Mouse (Mus musculus): Measurements from ENCODE around the gene Mylk2.

Gene Mylk2

DNA sequence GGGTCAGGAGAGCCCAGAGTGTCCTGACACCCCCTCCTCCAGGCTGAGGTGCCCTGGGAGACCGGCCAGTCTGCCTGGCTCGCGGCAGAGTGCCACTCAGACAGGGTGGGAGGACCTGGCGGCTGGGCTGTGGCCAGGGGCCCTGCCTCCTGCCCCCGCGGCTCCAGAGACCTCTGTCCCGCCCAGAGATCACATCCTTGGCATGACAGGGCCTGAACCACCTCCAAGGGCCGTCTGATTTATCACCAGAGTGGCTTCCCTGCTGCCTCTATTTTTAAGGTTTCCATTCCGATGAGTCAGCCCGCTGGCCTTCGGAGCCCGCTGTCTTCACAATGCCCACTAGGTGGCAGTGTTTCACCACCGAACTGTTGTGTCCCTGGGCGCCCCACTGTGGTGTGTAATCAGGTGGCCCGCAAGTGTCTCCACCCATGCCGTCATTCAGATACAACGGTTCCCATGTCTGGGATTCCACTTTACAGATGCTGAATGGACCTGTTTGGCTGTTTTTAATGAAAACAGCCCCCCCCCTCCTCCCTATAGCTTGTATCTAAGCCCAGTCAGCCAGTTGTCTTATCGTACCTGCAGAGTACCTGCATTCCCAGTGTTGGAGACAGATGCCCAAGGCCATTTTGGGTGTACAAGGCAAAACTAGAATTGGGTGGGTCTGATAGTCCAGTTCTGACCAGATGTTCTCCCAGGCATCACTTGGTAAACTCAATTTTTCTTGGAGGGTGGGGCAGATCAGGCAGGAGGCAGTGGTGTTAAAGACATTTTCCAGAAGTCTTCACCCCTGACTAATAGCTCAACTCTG, 3.4 kb downstream of the Mylk2 start:
- DNase-seq (ENCODE audit: low read depth): peak; percentile 96

DNA sequence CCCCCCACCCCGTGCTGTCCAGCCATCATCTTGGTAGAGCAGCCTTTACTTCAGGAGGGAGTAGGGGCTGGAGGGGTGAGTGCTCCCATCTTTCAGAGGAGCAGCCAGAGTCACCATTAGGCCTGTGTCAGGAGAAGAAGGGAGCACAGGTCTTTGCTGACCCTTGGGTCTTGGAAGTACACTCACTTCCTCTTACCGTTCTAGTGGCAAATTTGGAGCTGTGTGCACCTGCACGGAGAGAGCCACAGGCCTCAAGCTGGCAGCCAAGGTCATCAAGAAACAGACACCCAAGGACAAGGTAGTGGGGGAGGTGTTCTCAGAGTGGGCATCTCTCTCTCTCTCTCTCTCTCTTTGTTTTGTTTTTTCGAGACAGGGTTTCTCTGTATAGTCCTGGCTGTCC, 4.3 kb downstream of the Mylk2 start:
- no peak for DNase-seq (ENCODE audit: low read depth)

- DNase-seq (ENCODE audit: low read depth): no peak
These were observed 5.0 kb downstream of the Mylk2 start for GRCm38 (mm10) chr2:152916111-152916510.

DNA sequence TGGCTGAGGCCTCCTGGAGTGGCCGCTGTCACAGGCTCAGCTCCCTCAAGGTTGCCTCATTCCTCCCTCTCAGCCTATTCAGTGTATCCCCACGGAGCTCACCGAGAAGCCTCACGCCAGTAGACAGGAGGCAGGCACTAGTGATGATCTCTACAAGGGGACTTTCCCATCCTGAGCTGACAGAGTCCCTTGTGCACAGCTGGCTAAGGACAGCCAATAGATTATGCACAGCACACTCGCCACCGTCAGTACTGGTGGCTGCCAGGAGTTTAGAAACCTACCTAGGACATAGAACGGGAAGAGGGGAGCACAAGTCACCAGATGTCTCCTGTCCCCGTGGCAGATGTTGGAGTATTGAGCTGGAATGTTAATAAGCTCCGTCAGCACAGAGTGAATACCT, 6.5 kb downstream of the Mylk2 start:
- no peak for DNase-seq (ENCODE audit: low read depth)

DNA sequence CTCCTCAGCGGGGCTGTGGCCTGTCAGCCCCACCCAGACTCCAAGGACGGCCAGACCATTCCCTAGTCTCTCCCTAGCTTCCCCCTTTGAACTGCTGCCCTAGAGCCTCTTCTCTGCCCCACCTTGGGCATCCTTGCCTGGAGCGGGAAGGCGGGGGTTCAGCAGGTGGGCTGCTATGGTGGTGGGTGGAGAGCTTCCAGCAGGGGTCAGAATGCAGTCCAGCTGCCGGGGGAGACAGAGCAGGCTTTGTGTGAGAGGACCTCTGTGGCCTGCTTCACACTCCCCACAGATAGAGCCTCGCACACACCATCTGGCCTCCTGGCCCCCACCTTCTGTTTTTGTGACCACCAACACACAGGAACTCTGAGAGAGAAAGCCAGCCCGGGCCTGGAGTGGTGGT, 11.2 kb downstream of the Mylk2 start:
- DNase-seq (ENCODE audit: low read depth): no peak

DNA sequence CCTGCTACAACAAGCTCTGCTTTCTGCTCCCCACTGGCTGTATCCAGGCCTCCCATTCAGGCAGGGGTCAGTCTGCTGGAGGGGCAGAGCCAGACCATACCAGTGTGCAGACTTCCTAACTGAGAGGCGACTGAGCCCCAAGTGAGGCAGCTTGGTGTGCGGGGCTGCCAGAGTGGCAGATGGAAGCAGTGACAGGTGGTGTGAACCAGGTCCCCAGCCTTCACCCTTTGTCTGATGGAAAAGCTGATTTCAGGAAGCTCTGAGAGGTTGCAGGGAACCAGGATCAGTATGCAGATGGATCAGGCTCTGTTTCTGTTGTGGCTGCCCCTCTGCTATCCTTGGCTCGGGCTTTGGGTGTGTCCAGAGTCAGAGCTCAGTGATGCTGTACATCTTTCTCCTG, 12.5 kb downstream of the Mylk2 start:
- DNase-seq (ENCODE audit: low read depth): peak; percentile 9

GRCm38 (mm10) chr2:152924128-152924527, 13.0 kb downstream of the Mylk2 start:
- DNase-seq (ENCODE audit: low read depth): peak; percentile 40

GRCm38 (mm10) chr2:152924543-152924942, 13.4 kb downstream of the Mylk2 start:
- DNase-seq (ENCODE audit: low read depth): no peak

DNA sequence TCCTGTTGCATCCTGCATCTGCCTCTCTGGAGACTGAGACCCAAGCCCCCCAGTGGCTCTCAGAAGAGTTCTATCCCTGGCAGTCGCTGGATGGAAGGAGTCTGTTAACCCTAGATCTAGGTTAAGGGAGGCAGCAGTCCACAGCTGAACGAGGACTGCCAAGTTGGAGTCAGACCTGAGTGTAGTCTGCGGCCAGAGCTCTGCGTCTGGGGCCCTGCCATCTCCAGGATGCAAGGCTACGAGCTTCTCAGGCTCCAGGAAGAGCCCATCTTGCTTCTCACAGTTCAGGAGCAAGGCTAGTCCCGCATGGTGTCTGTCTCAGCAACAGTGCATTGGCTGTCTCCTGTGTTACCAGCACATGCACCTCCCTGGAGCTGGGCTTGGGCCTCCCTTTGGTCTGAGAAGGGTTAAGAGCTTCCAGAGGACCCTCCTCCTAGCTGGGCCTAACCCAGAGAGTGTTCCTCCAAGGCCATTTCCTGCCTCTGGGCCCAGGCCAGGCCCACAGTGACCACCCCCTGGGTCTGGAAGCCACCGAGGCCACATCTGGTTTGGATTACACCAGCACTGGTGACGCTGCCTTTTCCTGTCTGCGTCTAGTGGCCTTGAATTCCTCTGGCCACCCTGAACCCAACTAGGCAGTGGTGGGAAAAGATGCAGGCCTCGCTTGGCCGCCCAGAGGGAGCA, 14.2 kb downstream of the Mylk2 start:
- peak; percentile 80 for DNase-seq (ENCODE audit: low read depth)

- peak; percentile 69 for DNase-seq (ENCODE audit: low read depth)
These were observed 15.7 kb downstream of the Mylk2 start for GRCm38 (mm10) chr2:152926896-152927295.

DNA sequence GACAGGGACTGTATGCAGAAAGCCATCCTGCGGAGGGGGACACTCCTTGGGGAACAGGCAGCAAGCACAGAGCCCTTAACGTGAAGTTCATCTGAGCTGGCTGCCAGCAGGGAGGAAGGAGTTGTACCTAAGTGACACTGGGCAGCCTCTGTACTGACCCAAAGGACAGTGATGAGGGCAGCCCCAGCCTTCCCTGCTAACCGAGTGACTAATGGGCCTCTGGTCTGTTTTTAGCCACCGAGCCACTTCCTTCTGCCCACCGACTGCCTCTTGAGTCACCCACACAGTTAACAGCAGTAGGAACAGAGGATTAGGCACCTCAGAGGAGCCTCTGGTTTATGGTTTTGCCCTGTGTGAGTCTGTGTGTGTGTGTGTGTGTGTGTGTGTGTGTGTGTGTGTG, 16.2 kb downstream of the Mylk2 start:
- peak; percentile 61 for DNase-seq (ENCODE audit: low read depth)

DNA sequence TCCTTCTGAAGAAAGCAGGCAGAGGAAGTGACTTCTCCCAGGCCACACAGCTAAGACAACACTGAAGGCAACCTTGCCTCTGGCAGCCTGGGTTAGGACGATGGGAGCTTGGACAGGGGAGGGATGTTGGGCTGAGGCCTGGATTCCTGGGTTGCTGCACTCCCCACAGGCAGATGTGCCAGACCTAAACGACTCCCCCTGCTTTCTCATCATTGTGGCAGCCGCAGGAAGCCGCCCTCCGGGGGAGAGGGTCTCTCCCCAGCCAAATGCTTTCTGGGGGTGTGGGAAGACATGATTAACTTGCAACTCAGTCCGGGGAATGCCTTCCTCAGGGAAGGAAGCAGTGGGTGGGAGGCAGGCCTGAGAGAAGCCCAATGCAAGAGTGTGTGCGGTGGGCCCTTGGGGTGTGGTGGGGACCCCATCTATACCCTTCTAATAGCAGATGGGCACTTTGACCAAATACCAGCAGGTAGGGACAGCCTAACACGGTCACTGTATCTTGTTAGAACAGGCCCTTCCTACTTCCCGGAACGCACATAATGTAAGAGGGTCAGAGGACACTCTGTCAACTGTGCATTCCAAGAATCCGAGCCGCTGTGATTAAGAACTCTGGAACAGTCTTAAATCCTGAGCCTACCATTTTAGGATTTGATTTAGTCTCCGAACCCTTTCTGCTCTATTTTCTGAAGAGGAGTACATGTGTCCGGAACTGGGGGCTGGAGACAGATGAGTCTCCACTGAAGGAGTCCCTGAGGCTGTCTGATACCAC, 17.3 kb downstream of the Mylk2 start:
- peak; percentile 71 for DNase-seq (ENCODE audit: low read depth)

DNA sequence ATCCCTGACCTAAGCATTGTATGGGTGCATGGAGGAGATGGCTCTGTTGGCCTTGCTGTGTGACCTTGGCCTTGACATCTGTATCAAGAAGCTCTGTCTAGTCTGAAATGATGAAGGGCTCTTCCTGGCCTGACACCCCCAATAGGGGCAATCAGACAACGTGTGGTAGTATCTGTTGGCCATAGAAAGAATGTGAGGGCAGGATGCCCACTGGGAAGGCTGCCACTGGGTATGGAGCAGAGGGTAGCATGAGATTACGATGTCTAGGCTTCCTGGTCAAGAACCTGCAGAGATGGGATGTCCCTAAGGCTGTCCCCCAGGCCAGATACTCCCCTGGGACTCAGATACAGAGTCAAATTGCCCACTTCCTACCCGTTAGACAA, 17.8 kb downstream of the Mylk2 start:
- DNase-seq (ENCODE audit: low read depth): peak; percentile 44

DNA sequence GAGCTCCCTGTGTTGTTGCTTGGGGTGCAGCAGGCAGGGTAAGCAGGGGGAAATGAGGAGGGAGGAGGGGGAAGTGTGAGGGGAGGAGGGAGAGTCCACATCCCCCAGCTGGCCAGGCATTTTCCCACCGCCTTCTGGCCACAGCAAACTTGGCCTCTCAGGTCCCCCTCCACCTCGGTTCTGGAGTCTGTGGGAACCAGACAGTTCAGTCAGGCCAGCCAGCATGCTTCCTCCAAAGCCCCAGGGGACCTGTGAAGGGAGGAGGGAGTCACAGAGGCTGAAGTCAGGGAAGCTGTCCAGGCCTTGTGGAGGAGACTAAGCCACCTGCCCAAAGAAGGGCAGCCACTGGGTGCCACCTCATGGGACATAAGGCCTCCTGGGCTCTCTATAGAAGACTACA, 19.1 kb downstream of the Mylk2 start:
- peak; percentile 53 for DNase-seq (ENCODE audit: low read depth)

DNA sequence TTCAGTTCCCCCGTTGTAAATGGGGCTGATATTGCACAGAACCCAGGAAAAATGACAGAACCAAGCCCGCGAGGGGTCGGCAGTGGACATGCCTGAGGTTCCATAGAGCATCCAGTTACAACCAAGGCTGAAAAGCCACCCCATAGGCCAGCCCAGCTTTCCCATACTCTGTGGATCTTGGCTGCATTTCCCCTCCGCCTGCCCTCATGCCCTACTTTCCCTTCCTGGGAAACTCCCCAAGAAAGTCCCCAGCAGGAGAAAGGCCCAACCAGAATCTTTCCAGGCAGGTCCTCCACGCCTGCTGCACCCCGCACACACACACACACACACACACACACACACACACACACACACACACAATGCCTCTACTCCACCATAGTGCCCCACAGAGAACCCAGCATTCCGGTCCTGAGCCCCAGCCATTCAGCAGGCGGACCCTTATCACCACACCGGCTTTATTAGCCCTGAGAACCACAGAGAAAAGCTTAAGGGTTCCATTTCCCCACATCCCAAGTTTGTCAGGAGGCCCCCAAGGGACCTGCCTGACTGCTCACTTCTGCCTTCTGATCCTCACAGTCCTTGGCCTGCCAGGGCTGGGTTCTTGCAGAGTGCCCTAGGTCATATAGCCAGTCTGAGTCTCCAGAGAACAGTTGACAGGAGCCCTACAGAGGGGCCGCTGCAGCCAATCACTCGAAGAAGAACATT, 20.5 kb downstream of the Mylk2 start:
- DNase-seq (ENCODE audit: low read depth): peak; percentile 82

DNA sequence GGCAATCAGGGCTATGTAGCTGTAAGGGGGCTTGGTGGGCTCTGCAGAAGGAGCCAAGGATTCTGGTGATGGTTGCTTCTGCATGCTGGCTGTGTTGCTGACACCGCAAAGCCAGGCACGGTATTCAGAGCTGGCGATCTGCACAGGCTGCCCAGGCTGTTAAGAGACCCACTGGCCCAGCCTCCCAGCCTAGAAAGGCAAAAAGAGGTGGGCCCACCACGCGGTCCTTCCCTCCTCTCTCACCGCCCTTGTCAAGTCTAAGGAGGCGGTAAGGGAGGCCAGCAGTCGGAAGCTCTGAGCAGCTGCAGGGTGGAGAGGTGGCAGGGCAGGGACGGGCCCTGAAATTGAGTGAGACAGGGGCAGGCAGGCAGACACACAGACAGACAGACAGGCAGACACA, 21.9 kb downstream of the Mylk2 start, which contains the start of gene Foxs1:
Gene Foxs1, minus strand, starts transcription at position 161 of the 400 bp plus-strand sequence.
- peak; percentile 74 for DNase-seq (ENCODE audit: low read depth)

DNA sequence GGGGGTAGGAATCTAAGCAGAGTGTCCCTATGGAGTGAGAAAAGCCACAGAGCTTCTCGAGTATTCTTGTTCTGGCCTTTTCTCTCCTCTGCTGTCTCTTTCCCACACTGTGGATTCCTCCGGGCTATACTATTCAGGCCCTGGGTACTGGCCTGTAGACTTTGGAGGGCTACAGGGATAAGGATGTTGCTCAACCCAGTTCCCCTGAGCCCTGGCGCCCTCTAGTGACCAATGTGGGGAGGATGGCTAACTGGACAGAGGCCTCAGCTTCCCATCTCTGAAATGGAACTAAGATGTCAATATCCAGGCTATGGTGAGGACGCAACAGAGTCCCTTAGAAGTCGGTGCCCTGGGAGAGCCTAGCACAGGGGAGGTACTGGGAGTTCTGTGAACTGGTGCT, 22.5 kb downstream of the Mylk2 start:
- peak; percentile 93 for DNase-seq (ENCODE audit: low read depth)

DNA sequence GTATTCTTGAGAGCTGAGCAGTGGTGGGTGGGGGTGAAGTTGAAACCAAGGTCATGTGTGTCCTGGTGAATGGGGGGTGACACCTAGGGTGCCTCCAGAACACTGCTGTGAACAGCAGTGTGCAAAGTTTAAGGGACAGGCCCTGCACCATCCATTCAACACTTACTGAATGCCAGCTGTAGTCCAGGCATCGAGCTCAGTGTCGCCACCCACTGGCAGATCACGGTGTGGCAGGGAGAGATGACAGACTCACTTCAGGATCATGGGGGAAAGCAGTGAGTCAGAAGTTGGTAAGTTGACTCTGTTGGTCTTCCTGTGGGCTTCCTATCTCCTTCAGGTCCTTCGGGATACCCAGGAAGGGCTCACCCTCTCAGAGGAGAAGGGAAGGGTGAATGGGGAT, 28.7 kb downstream of the Mylk2 start:
- DNase-seq (ENCODE audit: low read depth): peak; percentile 67

GRCm38 (mm10) chr2:152941106-152941505, 30.0 kb downstream of the Mylk2 start:
- DNase-seq (ENCODE audit: low read depth): no peak

GRCm38 (mm10) chr2:152941776-152942175, 30.6 kb downstream of the Mylk2 start:
- no peak for DNase-seq (ENCODE audit: low read depth)

DNA sequence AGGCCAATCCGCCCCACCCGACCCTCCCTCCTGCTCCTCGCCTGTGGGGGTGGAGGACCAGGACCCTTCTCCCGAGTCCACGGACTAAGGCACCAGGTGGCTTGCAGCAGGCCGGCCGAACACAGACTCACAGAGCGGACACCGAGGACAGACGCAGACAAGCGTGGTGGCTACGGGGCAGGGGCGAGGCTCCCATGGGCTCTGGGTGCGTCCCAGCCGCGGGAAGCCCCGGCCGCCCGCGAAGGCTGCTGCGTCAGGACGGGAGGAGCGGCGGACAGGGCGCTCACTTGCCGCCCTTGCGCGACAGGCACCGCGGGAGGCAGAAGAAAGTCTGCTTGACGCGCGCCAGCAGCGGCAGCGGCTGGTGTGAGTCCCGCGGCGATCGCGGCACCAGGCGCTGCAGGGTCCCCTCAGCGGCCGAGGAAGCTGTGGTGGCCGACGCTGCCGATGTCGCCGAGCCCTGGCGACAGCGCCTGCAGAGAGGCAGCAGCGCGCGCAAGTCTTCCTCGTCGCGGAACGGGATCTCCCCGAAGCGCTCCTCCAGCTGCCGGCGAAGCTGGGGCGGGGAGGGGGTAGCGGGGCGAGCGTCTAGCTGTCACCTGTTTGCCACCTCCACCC, 31.9 kb downstream of the Mylk2 start:
- DNase-seq (ENCODE audit: low read depth): no peak

GRCm38 (mm10) chr2:152943568-152943967, 32.4 kb downstream of the Mylk2 start:
- DNase-seq (ENCODE audit: low read depth): no peak

Data from NIH3T3 (cell line).